Mouse (Mus musculus) kidney, adult 2 months (tissue): ENCODE data around the gene Gal3st4.

Source experiments
- CTCF ChIP-seq: fragments of 200-500 bp; conservative IDR thresholded peaks from 2 replicates; pipeline ENCODE4 v1.5.1; 2011; ENCODE audit warnings: low read depth, mild to moderate bottlenecking, control low read depth, low read length, moderate library complexity, mixed read lengths; ENCODE audit not compliant: insufficient read depth, insufficient read length
- POLR2A ChIP-seq: fragments of 200-500 bp; IDR thresholded peaks from one replicate; pipeline ENCODE4 v1.6.1; 2011; ENCODE audit warnings: low read depth, low read length, control low read depth

DNA sequence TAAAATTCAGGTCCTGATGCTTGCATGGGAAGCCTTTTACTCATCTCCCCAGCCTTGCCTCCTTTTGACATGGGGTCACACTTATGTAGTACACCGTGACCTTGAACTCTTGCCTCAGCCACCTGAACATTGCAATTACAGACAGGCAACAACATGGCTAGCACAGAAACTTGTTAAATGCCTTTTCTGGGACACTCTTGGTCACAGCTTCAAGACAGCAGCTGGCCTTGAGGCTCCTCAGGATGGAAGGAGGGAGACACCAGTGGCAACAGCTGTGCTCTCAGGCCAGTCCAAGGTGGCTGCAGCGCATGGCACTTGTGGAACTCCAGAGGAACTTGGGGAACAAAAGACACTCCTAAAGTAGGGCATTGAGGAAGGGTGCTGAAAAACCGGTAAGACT is 5.5 kb downstream of the Gal3st4 start:
- TF ChIP-seq CTCF (no peak), POLR2A (no peak)
